Mouse (Mus musculus): ENCODE results near the gene Synj2bp. TPM values are rescaled to one million over a fixed set of nuclear protein-coding genes. Genes with fewer than 3 reads are reported as not detected.
A peak's percentile ranks its signal among the peaks of the same experiment; 100 is the strongest.
"Not testable (repeated sequence)": the region's sequence is repeated elsewhere in the genome, so short reads cannot be mapped to it uniquely, and the experiment has no call there.

Synj2bp gene
- total RNA-seq, 1 experiment: 24.5 TPM

DNA sequence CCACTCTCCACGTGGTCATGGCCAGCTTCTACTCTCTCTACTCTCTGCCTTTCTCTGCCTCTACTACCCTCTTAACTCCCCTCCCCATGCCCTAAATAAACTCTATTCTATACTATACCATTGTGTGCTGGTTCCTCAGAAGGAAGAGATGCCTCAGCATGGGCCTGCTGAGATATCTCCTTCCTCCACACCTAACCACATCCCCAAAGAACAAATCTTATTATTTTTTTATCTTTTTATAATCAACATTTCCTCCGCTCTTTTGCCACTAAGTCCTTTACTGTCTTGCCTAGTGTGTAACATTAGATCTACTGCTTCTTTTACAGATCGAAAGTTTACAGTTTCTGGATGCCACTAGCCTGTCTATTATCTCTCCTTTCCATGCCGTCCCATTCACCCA, 14.5 kb upstream of the Synj2bp start:
- Histone ChIP-seq H3K9me3 (ENCODE audit: control insufficient read depth, insufficient read depth, low read depth, low read length) (no peaks in the 10 kb centered on the region), H3K4me1 (ENCODE audit: control insufficient read depth in 2 of 2, insufficient read depth in 2 of 2, low read length in 2 of 2, poor library complexity in 1 of 2) (no peaks in the 10 kb centered on the region), H3K9ac (ENCODE audit: insufficient read depth, low read depth, low read length, poor library complexity, severe bottlenecking) (no peak overlapping the region), H3K36me3 (ENCODE audit: control insufficient read depth, insufficient read depth, low read length, poor library complexity, severe bottlenecking) (no peaks in the 10 kb centered on the region), H3K27ac (ENCODE audit: insufficient read depth, low read depth, low read length, poor library complexity, severe bottlenecking) (no peak overlapping the region), H3K4me3 (ENCODE audit: insufficient read depth in 1 of 2, low read depth in 1 of 2, low read length in 2 of 2, poor library complexity in 1 of 2, severe bottlenecking in 1 of 2) (no peak overlapping the region)
- in situ Hi-C loops (cut with MboI; ENCODE audit: low sequenced_read_pairs in 2 of 2, unreplicated experiment in 2 of 2): no loop called here
- TF ChIP-seq HCFC1 (IDR thresholded peaks at IDR 0.05; ENCODE audit: borderline replicate concordance, insufficient read depth, low read length) (no peak), MAFK (IDR thresholded peaks at IDR 0.05; ENCODE audit: insufficient read depth, low read depth, low read length) (no peak), CHD2 (IDR thresholded peaks at IDR 0.05; ENCODE audit: low read depth, low read length) (no peak), ZC3H11A (IDR thresholded peaks at IDR 0.05; ENCODE audit: borderline replicate concordance, low read depth, low read length) (no peak), ZNF384 (IDR thresholded peaks at IDR 0.05; ENCODE audit: low read depth, low read length) (no peak)
- DNase-seq (ENCODE audit: low read depth, low spot score): no peak

DNA sequence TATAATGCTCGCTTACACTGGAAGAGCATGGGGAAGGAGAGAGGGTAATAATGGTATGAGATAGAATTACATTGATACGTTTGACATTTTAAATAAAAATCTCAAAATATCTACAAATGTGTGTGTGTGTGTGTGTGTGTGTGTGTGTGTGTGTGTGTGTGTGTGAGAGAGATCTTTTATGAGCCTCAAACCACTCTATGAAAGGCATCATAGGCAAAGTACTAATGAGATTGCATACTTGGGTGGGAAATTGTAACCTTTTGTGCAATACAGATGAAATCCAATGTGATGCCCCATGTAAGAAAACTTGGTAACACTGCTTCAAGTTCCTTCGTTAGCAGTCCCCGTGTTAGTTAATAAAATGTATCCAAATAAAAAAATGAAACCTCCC, 313 bp upstream of the Synj2bp start:
- no peaks in the 10 kb centered on the region for H3K9me3 ChIP-seq (ENCODE audit: control insufficient read depth, insufficient read depth, low read depth, low read length)
- peak overlapping the region; percentile 82; the same call in 1 of the 2 replicates for H3K9ac ChIP-seq (ENCODE audit: insufficient read depth, low read depth, low read length, poor library complexity, severe bottlenecking)
- no peak overlapping the region for H3K27ac ChIP-seq (ENCODE audit: insufficient read depth, low read depth, low read length, poor library complexity, severe bottlenecking)
- peaks cover 0 to 8% of the 10 kb centered on the region in 2 experiments; a peak in 1 of 4 replicates for H3K4me1 ChIP-seq (ENCODE audit: control insufficient read depth in 2 of 2, insufficient read depth in 2 of 2, low read length in 2 of 2, poor library complexity in 1 of 2)
- no peak for TF ChIP-seq HCFC1 (IDR thresholded peaks at IDR 0.05; ENCODE audit: borderline replicate concordance, insufficient read depth, low read length)
- no peak for TF ChIP-seq ZC3H11A (IDR thresholded peaks at IDR 0.05; ENCODE audit: borderline replicate concordance, low read depth, low read length)
- no peak for TF ChIP-seq CHD2 (IDR thresholded peaks at IDR 0.05; ENCODE audit: low read depth, low read length)
- TF ChIP-seq MAFK (IDR thresholded peaks at IDR 0.05; ENCODE audit: insufficient read depth, low read depth, low read length): no peak
- no peak for TF ChIP-seq ZNF384 (IDR thresholded peaks at IDR 0.05; ENCODE audit: low read depth, low read length)
- H3K4me3 ChIP-seq (ENCODE audit: insufficient read depth in 1 of 2, low read depth in 1 of 2, low read length in 2 of 2, poor library complexity in 1 of 2, severe bottlenecking in 1 of 2): peak overlapping the region; percentile 80 to 99
- H3K36me3 ChIP-seq (ENCODE audit: control insufficient read depth, insufficient read depth, low read length, poor library complexity, severe bottlenecking): no peaks in the 10 kb centered on the region
- no peak for DNase-seq (ENCODE audit: low read depth, low spot score)
- in situ Hi-C loops (cut with MboI; ENCODE audit: low sequenced_read_pairs in 2 of 2, unreplicated experiment in 2 of 2): no loop called here

DNA sequence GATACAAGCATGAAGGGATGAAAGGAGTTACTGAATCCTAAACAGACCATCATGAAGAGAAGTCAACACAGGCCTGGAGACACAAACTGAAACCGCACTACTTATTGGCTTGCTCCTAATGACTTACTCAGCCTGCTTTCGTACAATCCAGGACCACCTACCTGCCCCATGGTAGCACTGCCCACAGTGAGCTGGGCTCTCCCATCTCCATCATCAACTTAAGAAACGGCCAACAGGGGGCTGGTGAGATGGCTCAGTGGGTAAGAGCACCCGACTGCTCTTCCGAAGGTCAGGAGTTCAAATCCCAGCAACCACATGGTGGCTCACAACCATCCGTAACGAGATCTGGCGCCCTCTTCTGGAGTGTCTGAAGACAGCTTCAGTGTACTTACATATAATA, 2.1 kb downstream of the Synj2bp start:
- H3K9ac ChIP-seq (ENCODE audit: insufficient read depth, low read depth, low read length, poor library complexity, severe bottlenecking); in situ Hi-C loops (cut with MboI; ENCODE audit: low sequenced_read_pairs in 2 of 2, unreplicated experiment in 2 of 2); H3K36me3 ChIP-seq (ENCODE audit: control insufficient read depth, insufficient read depth, low read length, poor library complexity, severe bottlenecking); H3K9me3 ChIP-seq (ENCODE audit: control insufficient read depth, insufficient read depth, low read depth, low read length); H3K27ac ChIP-seq (ENCODE audit: insufficient read depth, low read depth, low read length, poor library complexity, severe bottlenecking); H3K4me1 ChIP-seq (ENCODE audit: control insufficient read depth in 2 of 2, insufficient read depth in 2 of 2, low read length in 2 of 2, poor library complexity in 1 of 2): not testable (repeated sequence)
- peak; percentile 38 for DNase-seq (ENCODE audit: low read depth, low spot score)
- H3K4me3 ChIP-seq (ENCODE audit: insufficient read depth in 1 of 2, low read depth in 1 of 2, low read length in 2 of 2, poor library complexity in 1 of 2, severe bottlenecking in 1 of 2): peak overlapping the region in 1 of 2 experiments; percentile 24; a peak in 2 of 4 replicates

DNA sequence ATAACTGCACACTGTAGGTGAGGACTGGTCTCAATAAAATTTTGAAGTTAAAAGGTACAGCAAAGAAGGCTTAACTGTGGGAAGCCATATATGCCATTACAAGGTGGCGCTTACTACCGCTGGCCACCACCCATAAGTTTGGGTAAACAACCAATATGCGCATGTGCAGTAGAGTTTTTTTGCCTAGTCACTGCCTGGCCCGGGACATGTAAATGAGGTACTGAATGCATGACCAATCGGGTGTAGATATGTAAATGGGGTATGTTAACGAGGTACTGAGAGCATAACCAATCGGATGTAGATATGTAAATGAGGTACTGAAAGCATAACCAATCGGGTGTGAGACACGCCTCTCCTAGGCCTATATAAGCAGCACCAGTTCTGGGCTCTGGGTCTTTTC, 35.8 kb downstream of the Synj2bp start:
- H3K4me3 ChIP-seq (ENCODE audit: insufficient read depth in 1 of 2, low read depth in 1 of 2, low read length in 2 of 2, poor library complexity in 1 of 2, severe bottlenecking in 1 of 2); H3K9me3 ChIP-seq (ENCODE audit: control insufficient read depth, insufficient read depth, low read depth, low read length); H3K9ac ChIP-seq (ENCODE audit: insufficient read depth, low read depth, low read length, poor library complexity, severe bottlenecking); in situ Hi-C loops (cut with MboI; ENCODE audit: low sequenced_read_pairs in 2 of 2, unreplicated experiment in 2 of 2); H3K4me1 ChIP-seq (ENCODE audit: control insufficient read depth in 2 of 2, insufficient read depth in 2 of 2, low read length in 2 of 2, poor library complexity in 1 of 2); H3K36me3 ChIP-seq (ENCODE audit: control insufficient read depth, insufficient read depth, low read length, poor library complexity, severe bottlenecking); DNase-seq (ENCODE audit: low read depth, low spot score): not testable (repeated sequence)
- H3K27ac ChIP-seq (ENCODE audit: insufficient read depth, low read depth, low read length, poor library complexity, severe bottlenecking): 0 out of 2 replicates have a peak overlapping the region, but pooled peaks have one; percentile 28
- TF ChIP-seq MAFK (IDR thresholded peaks at IDR 0.05; ENCODE audit: insufficient read depth, low read depth, low read length): peak; percentile 77

DNA sequence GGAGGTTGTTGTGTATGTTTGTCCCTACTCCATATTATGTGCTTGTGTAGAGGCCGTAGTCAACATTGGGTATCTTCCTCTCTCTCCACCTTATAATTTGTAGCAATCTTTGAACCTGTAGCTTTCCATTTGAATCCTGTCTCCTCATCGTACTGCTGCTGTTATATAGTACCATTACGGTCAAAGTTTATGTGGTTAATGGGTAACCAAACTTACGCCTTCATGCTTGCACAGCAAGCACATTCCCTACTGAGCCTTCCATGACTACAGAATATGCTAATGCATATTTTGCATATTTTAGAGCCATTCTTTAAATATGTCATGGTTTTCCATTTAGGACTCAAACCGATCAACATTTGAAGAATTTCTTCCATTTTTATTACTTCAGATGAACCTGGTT, 42.2 kb downstream of the Synj2bp start:
- no peak for DNase-seq (ENCODE audit: low read depth, low spot score)
- TF ChIP-seq CHD2 (IDR thresholded peaks at IDR 0.05; ENCODE audit: low read depth, low read length): no peak
- no peak for TF ChIP-seq ZNF384 (IDR thresholded peaks at IDR 0.05; ENCODE audit: low read depth, low read length)
- in situ Hi-C loops (cut with MboI; ENCODE audit: low sequenced_read_pairs in 2 of 2, unreplicated experiment in 2 of 2): no loop called here
- Histone ChIP-seq H3K4me3 (ENCODE audit: insufficient read depth in 1 of 2, low read depth in 1 of 2, low read length in 2 of 2, poor library complexity in 1 of 2, severe bottlenecking in 1 of 2) (no peak overlapping the region), H3K9ac (ENCODE audit: insufficient read depth, low read depth, low read length, poor library complexity, severe bottlenecking) (no peak overlapping the region), H3K9me3 (ENCODE audit: control insufficient read depth, insufficient read depth, low read depth, low read length) (no peaks in the 10 kb centered on the region), H3K27ac (ENCODE audit: insufficient read depth, low read depth, low read length, poor library complexity, severe bottlenecking) (no peak overlapping the region), H3K36me3 (ENCODE audit: control insufficient read depth, insufficient read depth, low read length, poor library complexity, severe bottlenecking) (no peaks in the 10 kb centered on the region; the same call in 1 of the 2 replicates), H3K4me1 (ENCODE audit: control insufficient read depth in 2 of 2, insufficient read depth in 2 of 2, low read length in 2 of 2, poor library complexity in 1 of 2) (no peaks in the 10 kb centered on the region)
